Mouse (Mus musculus): ENCODE measurements at regions not wholly inside any gene's neighbourhood (a gene's known extent, or its start where the extent isn't known, plus 50 kb on each side); places are given as distances from the start of the nearest gene placed in this dataset.
"Not testable (repeated sequence)": the region's sequence is repeated elsewhere in the genome, so short reads cannot be mapped to it uniquely, and the experiment has no call there.

DNA sequence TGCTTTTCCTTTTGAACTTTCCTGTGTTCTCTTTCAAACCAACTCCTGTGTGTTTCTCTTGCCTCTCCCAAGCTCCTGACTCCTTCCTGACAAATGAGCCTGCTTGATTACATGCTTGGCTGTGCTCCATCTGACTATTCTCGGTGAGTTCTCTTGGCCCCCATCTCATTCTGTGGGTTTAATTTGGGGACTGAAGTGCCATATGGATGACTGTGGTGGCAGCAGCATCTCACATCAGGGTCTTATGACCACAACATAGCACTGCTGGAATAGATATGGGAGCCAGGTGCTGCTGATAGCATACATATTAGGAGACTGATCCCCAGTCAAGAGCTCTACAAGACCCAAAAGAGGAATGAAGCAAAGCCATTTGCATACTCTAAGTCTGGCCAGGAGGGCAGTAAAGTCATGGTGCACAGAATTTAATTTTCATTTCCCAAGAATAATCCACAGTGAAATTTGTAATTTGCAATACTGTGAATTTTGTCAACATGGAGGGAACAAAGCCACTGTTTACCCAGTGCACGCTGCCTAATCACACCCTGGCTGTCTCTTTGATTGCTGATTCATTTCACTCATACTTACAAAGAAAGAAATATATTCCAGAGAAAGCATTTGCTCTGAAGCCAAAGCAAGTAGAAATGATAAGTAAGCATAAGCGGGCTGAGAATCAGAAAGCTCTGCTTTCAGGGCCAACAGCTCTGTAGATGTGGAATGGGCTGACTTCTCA is 1478.4 kb upstream of the Gm7489 start:
- WGBS = 62% methylated on average over 3 of the region's 3 CpGs
- H3K4me1 ChIP-seq = no peaks in the 10 kb centered on the region
- ATAC-seq (ENCODE audit: low FRiP score) = peak; percentile 68; the same call in 1 of the 2 replicates
- no peak overlapping the region for H3K4me3 ChIP-seq (replicated peaks)
- H3K27me3 ChIP-seq (replicated peaks) = no peaks in the 10 kb centered on the region
- no peak overlapping the region for H3K27ac ChIP-seq (replicated peaks)
- no peaks in the 10 kb centered on the region for H3K9me3 ChIP-seq (replicated peaks)
- H3K9ac ChIP-seq (replicated peaks) = no peak overlapping the region
- no peak overlapping the region for H3K4me2 ChIP-seq
- no peaks in the 10 kb centered on the region for H3K36me3 ChIP-seq

DNA sequence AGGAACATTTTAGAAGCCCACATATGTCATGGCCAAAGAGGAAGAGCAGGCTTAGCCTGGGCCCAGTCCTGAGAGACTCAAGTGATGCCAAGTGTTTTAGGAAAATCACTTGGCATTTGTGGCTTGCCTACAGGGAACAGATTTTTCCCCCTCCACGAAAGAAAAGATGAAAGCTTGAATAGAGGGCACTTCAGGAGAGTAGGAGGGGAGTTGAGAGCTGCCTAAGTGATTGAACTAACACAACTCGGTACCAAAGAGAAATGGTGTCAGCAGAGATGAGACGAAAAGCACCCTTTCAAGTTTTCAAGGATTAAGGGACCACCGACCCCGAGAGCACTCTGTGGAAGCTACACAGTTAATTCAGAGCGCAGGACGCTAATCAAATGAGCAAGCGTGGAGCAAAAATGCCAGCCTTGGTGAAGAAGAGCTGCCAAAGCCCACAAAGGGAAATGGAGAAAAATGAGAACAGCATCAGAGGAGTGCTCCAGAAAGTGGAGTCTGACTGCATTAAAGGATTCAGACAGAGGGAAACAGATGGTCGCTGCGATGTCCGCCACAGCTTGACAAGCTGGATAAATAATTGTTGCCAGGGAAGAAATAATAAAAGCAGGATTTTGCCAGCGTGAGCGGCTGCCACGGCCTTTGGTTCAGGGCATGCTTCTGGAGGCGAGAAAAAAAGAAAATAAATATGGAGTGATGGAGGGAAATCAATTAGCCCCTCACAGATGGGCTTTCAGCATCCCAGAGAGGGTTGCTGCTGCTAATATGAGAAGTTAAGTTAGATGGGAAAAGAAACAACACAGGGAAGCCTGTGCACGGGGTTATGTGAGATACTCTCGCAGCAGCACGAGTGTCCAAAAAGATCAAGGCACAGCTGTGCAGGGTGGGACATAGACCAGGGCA is 1471.6 kb upstream of the Gm7489 start:
- Histone ChIP-seq H3K4me1 (peaks cover 13% of the 10 kb centered on the region), H3K4me2 (peak overlapping the region; percentile 53), H3K9me3 (replicated peaks) (no peaks in the 10 kb centered on the region), H3K36me3 (no peaks in the 10 kb centered on the region), H3K27me3 (replicated peaks) (no peaks in the 10 kb centered on the region), H3K9ac (replicated peaks) (0 out of 2 replicates have a peak overlapping the region, but pooled peaks have one; percentile 10), H3K4me3 (replicated peaks) (peak overlapping the region; percentile 20), H3K27ac (replicated peaks) (peak overlapping the region; percentile 54)
- ATAC-seq (ENCODE audit: low FRiP score) = peak; percentile 86
- 13% methylated on average over 18 of the region's 18 CpGs for WGBS

- Histone ChIP-seq H3K4me3 (replicated peaks) (no peak overlapping the region), H3K9ac (replicated peaks) (no peak overlapping the region), H3K36me3 (no peaks in the 10 kb centered on the region), H3K9me3 (replicated peaks) (no peaks in the 10 kb centered on the region), H3K4me1 (no peaks in the 10 kb centered on the region), H3K27me3 (replicated peaks) (no peaks in the 10 kb centered on the region), H3K4me2 (no peak overlapping the region), H3K27ac (replicated peaks) (no peak overlapping the region)
- no peak for ATAC-seq (ENCODE audit: low FRiP score)
Measured at GRCm38 (mm10) chr15:52425976-52426375, 1458.7 kb upstream of the Gm7489 start.

DNA sequence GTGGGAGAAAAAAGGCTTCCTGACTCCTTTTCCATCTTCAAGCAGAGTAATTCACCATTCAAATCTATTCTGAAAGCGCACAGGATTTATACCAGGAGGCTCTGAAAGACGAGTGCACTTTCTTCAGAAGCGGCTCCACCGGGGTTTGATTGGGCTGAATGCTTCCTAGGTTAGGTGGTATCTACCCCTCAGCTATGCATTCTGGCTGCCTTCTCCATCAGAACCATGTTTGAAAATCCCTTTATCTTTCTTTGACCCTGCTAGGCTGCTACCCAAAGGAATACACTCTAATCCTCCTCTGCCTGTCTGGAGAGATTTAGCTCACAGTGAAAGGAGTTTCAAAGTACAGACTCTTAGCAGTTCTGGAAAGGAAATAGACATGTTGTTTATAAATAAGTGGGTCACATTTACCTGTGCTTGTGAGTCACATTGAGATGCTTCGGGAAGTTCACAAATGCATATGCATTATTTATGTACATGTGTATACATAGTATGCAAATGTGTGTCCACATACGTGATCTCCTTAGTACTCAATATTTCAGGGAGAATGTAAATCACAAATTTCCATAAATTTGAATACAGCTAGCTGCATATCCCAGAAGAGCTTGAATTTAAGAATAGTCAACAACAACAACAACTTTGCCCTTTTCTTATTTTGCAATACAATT is 1454.1 kb upstream of the Gm7489 start:
- H3K4me2 ChIP-seq = no peak overlapping the region
- H3K4me1 ChIP-seq = no peaks in the 10 kb centered on the region

DNA sequence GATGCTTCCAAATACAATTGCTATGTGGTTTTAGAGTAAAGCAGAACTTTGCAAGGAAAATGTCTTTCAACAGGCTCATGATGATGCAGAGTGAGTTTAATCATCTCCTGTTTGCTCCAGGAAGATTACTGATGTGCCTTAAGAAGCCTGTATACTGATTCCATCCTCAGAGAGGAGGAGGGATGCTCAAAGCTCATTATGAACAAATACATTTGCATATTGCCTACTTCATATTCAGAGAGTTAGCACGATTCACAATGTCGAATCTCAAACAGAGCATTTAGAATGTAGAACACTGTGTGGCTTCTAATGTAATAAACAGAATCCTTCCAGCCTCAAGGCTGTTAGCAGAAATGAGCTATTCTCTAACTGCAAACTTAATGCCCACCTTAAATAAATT is 1451.1 kb upstream of the Gm7489 start:
- no peak; the same call in 1 of the 2 replicates for ATAC-seq (ENCODE audit: low FRiP score)
- Histone ChIP-seq H3K27me3 (replicated peaks) (no peaks in the 10 kb centered on the region), H3K27ac (replicated peaks) (no peak overlapping the region), H3K4me1 (no peaks in the 10 kb centered on the region), H3K4me3 (replicated peaks) (no peak overlapping the region), H3K9ac (replicated peaks) (no peak overlapping the region), H3K9me3 (replicated peaks) (no peaks in the 10 kb centered on the region), H3K36me3 (no peaks in the 10 kb centered on the region), H3K4me2 (no peak overlapping the region)
- 59% methylated on average over 2 of the region's 2 CpGs for WGBS

More for the DNA sequence above, 1454.1 kb upstream of the Gm7489 start:
- no peak for ATAC-seq (ENCODE audit: low FRiP score)
- 75% methylated on average over 6 of the region's 6 CpGs for WGBS
- no peak overlapping the region for H3K27ac ChIP-seq (replicated peaks)
- no peak overlapping the region for H3K9ac ChIP-seq (replicated peaks)
- no peak overlapping the region for H3K4me3 ChIP-seq (replicated peaks)
- no peaks in the 10 kb centered on the region for H3K36me3 ChIP-seq
- H3K27me3 ChIP-seq (replicated peaks) = no peaks in the 10 kb centered on the region
- H3K9me3 ChIP-seq (replicated peaks) = no peaks in the 10 kb centered on the region

DNA sequence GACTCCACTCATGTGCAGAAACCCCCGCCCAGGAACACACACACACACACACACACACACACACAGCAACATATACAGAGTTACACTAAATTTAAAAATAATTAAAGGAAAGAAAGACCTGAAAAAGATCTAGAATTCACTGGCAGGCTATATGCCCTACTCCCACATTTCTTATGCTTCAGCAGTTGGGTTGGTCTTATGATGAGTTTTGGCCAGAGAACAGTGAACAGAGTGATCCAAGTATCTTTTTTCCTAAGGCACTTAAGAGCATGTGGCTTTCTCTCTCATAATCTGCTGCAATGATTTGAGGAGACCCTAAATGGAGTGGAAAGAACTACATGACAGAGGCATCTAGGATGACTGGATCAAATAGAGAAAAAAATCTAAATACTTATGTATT is 1446.3 kb upstream of the Gm7489 start:
- Histone ChIP-seq H3K9ac (replicated peaks) (no peak overlapping the region), H3K27ac (replicated peaks) (no peak overlapping the region), H3K4me1 (no peaks in the 10 kb centered on the region), H3K4me2 (no peak overlapping the region), H3K9me3 (replicated peaks) (no peaks in the 10 kb centered on the region), H3K27me3 (replicated peaks) (no peaks in the 10 kb centered on the region), H3K36me3 (no peaks in the 10 kb centered on the region), H3K4me3 (replicated peaks) (no peak overlapping the region)
- no peak for ATAC-seq (ENCODE audit: low FRiP score)
- WGBS = 95% methylated on average over 1 of the region's 1 CpGs

GRCm38 (mm10) chr15:52458782-52459181 is 1425.9 kb upstream of the Gm7489 start:
- H3K4me1 ChIP-seq = peaks cover 4% of the 10 kb centered on the region
- no peaks in the 10 kb centered on the region for H3K9me3 ChIP-seq (replicated peaks)
- H3K36me3 ChIP-seq = no peaks in the 10 kb centered on the region
- H3K4me2 ChIP-seq = peak overlapping the region; percentile 39
- no peaks in the 10 kb centered on the region for H3K27me3 ChIP-seq (replicated peaks)
- ATAC-seq (ENCODE audit: low FRiP score) = peak; percentile 91
- H3K4me3 ChIP-seq (replicated peaks) = no peak overlapping the region
- 0% methylated on average over 3 of the region's 3 CpGs for WGBS
- H3K9ac ChIP-seq (replicated peaks) = no peak overlapping the region
- H3K27ac ChIP-seq (replicated peaks) = no peak overlapping the region

DNA sequence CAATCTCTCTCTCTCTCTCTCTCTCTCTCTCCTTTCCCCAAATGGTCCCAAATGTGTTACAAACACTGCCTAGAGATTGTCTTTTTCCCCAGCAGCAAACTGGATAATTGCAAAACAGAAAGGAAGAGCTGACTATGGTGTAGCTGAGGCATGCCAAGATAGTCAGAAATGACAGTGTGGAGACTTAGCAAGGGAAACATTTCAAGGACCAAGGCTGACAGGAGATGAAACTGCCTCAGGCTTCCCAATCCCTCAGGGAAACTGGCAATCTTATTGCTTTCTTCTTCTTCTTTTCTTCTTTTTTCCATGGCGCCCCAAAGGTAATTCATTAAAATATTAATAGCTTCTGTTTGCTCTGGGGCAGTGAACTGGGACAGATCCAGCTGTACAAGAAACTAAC is 1425.4 kb upstream of the Gm7489 start:
- Histone ChIP-seq H3K27ac (replicated peaks) (peak overlapping the region; percentile 48; the same call in 1 of the 2 replicates), H3K27me3 (replicated peaks) (no peaks in the 10 kb centered on the region), H3K4me2 (no peak overlapping the region), H3K4me1 (peaks cover 7% of the 10 kb centered on the region), H3K36me3 (no peaks in the 10 kb centered on the region), H3K4me3 (replicated peaks) (no peak overlapping the region), H3K9me3 (replicated peaks) (no peaks in the 10 kb centered on the region), H3K9ac (replicated peaks) (no peak overlapping the region)
- WGBS = 61% methylated on average over 1 of the region's 1 CpGs
- ATAC-seq (ENCODE audit: low FRiP score) = peak; percentile 43; the same call in 1 of the 2 replicates

GRCm38 (mm10) chr15:52464226-52465138 is 1420.2 kb upstream of the Gm7489 start:
- H3K4me1 ChIP-seq = peaks cover 9% of the 10 kb centered on the region
- peak overlapping the region; percentile 15; the same call in 1 of the 2 replicates for H3K4me2 ChIP-seq
- no peak overlapping the region; the same call in 1 of the 2 replicates for H3K27ac ChIP-seq (replicated peaks)
- H3K9ac ChIP-seq (replicated peaks) = no peak overlapping the region
- H3K4me3 ChIP-seq (replicated peaks) = no peak overlapping the region
- H3K27me3 ChIP-seq (replicated peaks) = no peaks in the 10 kb centered on the region
- H3K9me3 ChIP-seq (replicated peaks) = no peaks in the 10 kb centered on the region
- no peaks in the 10 kb centered on the region for H3K36me3 ChIP-seq
- 16% methylated on average over 8 of the region's 8 CpGs for WGBS
- ATAC-seq (ENCODE audit: low FRiP score) = peak; percentile 47; the same call in 1 of the 2 replicates

DNA sequence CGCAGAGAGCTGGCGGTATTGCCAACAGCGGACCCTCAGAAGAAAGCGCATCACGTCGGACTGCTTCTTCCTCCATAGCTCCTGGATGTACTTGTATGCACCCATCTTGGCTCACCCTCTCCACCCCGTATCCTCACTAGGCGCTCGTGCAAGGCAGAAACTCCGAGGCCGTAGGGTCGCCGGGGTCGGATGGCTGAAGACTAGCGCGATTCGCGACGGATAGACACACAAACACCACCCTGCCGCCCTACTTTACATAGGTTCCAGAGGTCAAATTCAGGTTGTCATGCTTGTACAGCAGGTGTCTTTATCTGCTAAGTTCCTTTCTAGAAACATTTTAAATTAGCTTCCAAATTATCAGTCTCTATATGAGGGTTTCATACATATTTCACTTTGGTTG is 1406.6 kb upstream of the Gm7489 start:
- not testable (repeated sequence) for H3K36me3 ChIP-seq; H3K27ac ChIP-seq (replicated peaks); H3K27me3 ChIP-seq (replicated peaks); H3K9ac ChIP-seq (replicated peaks); H3K9me3 ChIP-seq (replicated peaks); H3K4me3 ChIP-seq (replicated peaks); ATAC-seq (ENCODE audit: low FRiP score); H3K4me2 ChIP-seq; H3K4me1 ChIP-seq
- 91% methylated on average over 17 of the region's 20 CpGs for WGBS

DNA sequence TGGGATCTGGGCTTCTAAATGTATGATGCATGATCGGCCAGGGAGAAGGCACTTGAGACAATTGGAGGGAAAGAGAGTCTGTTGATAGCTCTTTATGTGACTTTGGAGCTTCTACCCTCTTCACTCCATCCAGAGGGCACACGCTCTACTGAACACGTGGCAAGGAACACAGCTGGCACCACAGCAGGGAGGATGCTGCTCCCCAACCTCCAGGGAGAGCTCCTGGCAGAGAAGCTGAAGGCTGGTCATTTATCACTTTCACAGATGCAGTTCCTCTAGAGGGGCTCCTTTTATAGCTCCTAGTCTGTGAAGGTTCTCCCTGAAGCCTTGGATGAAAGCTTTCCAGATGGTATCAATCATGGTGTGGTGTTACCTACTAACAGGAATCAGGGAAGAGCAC is 1403.9 kb upstream of the Gm7489 start:
- no peak overlapping the region for H3K4me2 ChIP-seq
- H3K4me3 ChIP-seq (replicated peaks) = no peak overlapping the region
- 43% methylated on average over 3 of the region's 3 CpGs for WGBS
- H3K36me3 ChIP-seq = no peaks in the 10 kb centered on the region
- peak; percentile 50; the same call in 1 of the 2 replicates for ATAC-seq (ENCODE audit: low FRiP score)
- no peaks in the 10 kb centered on the region for H3K9me3 ChIP-seq (replicated peaks)
- no peaks in the 10 kb centered on the region for H3K4me1 ChIP-seq
- no peak overlapping the region for H3K27ac ChIP-seq (replicated peaks)
- H3K9ac ChIP-seq (replicated peaks) = no peak overlapping the region
- no peaks in the 10 kb centered on the region for H3K27me3 ChIP-seq (replicated peaks)
